Mouse (Mus musculus): ENCODE results near the gene Tmem59l. TPM values are rescaled to one million over a fixed set of nuclear protein-coding genes. Genes with fewer than 3 reads are reported as not detected.

Tmem59l gene
- total RNA-seq, 2 experiments from 2014 or later: 0.18 to 0.26 TPM

DNA sequence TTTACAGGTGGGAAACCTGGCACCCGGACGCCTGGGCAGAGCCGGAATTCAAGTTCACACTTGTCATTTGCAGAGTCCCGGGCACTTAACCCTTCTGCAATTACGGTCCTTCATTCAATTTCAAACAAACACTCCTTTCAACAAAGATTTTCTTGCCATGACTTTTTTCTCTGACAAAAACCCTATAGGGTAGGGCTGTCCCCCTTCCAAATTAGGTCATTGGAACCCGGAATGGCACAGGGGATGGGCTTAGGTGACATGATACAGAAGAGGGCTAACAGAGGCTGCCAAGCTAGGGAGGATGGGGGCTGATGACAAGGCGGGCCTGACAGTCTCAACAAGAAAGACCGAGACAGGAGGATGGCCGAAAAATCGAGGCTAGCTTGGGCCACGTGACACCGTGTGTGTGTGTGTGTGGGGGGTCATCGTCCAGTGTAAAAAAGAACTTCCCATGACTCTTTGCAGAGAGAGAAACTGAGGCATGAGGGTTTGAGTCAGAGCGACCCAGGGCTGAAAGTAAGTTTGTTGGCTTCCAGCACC lies 1.8 kb upstream of the Tmem59l start:
- no peak for DNase-seq

- DNase-seq: no peak
Measured at GRCm38 (mm10) chr8:70487993-70488796, 1.0 kb upstream of the Tmem59l start.

- DNase-seq: no peak
Measured at GRCm38 (mm10) chr8:70486191-70486681, 922 bp downstream of the Tmem59l start.

DNA sequence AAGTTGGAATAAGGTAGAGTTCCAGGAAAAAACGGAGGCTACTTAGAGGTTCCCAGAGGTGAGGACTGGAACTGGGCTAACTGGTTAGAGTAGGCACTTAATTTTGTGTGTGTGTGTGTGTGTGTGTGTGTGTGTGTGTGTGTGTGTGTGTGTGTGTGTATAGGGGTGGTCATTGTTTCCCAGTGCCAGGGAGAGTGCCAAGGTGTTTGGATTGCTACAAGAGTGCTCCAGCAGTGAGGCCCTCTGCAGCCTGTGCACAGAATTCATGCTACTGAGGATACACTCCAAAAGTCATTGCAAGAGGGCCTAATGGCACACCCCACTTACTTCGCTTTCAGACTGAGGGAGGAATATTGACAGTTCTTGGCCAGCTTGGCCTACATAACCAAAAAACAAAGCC lies 4.2 kb downstream of the Tmem59l start:
- DNase-seq: no peak

- no peak for DNase-seq
Measured at GRCm38 (mm10) chr8:70481908-70482307, 5.2 kb downstream of the Tmem59l start.

DNA sequence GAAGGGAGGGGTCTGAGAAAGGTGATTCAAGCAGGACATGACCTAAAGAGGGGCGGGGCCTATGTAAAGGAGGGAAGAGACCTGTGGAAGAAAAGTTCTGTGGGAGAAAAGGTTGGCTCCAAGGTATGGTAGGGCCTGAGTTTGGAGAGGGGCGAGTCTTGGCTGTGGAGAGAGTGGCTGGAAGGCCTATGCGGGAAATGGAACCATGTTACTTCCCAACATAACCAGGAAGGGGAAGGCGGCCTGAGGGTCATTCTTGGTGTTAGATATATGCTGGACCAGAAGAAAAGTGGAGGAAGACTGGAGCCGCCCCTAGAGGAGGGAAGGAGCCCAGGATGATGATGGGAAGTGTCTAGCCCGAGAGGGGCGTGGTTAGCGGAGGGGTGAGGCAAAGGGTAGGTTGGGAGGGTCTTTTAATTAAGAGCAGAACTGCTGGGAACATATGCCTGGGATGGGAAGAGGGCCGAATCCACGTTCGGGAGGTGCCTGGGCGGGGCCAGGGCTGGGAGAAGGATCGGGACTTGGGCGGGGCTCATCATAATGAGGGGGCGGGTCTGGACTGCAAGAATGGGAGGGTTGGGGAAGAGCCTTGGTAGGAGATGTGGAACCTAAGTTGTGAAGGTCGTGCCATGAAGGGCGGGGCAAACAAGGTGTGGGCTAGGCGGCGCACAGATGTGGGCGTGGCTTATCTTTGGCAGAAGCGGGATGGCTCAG lies 9.7 kb downstream of the Tmem59l start:
- DNase-seq: no peak

- peak; percentile 94 for DNase-seq
Measured at GRCm38 (mm10) chr8:70476333-70477268, 10.6 kb downstream of the Tmem59l start, which contains the start of gene Klhl26. Klhl26 (minus strand) TSS chr8:70476968.

DNA sequence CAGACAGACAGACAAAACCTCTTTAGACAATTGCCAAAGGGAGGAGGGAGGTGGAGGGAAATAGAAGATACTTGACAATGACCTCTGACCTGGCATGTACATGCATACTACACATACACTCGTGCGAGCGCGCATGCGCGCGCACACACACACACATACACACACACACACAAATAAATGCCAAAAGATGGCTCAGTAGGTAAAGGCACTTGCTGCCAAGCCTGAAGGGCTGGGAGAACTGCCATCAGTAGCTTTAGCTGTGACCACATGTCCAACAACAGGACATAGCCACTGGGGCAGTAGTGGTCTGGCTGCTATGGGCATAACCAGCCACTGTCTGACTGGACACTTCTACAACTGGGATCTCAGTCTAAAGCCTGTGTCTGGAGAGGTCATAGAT lies 15.3 kb downstream of the Tmem59l start:
- no peak for DNase-seq

DNA sequence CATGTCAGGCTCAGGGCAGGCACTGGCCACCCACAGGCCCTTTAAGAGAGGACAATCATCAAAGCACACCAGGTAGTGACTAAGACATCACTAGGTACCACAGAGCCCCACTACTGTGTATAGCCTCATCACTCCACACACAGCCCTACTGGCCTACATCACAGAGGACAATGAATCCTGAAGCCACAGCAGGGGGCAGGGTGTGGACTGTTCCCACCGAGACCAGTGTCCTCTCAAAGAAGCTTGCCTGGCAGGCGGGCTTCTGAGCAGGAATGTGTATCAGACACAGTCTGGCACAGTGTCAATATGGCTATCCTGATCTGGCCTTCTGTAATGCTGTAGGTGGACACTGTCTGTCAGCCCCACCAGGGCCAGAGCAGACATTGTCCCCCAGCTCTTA lies 17.2 kb downstream of the Tmem59l start:
- no peak for DNase-seq

GRCm38 (mm10) chr8:70469295-70469916 lies 17.8 kb downstream of the Tmem59l start:
- no peak for DNase-seq

DNA sequence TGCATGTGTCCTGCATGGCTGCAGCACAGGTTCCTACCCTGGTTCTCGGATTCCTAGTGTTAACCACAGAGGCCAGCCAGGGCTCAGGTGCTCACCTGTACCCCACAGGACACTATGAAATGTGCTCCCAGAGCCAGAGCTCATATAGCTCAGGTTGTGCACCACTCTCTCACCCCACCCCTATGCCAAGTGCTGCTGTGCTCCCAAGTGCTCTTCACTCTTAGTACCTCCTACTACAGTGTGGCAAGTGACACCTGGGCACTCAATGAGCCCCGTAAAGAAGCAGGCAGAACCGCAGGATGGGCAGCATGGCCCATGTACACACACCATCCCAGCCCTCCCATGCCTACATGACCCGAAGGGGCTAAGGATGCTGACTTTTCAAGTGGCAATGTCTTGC lies 18.4 kb downstream of the Tmem59l start:
- no peak for DNase-seq

DNA sequence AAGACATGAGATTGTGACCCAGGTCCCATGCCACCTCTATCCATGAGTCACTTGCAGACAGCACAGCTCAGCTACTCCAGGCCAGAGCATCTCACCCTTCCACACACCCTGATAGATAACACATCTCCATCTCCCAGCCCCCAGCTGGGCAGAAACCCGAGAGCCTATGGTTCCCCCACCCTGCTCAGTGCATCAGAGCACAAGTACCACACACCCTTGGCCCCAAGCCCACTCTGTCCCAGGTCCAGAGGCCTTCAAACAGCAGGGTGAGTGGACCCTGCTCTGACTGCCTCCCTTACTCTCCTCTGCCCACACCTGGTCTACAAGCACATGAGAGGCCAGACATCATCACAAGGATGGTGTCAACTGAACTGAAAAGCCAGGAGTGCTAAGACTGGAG lies 19.3 kb downstream of the Tmem59l start:
- no peak for DNase-seq

DNA sequence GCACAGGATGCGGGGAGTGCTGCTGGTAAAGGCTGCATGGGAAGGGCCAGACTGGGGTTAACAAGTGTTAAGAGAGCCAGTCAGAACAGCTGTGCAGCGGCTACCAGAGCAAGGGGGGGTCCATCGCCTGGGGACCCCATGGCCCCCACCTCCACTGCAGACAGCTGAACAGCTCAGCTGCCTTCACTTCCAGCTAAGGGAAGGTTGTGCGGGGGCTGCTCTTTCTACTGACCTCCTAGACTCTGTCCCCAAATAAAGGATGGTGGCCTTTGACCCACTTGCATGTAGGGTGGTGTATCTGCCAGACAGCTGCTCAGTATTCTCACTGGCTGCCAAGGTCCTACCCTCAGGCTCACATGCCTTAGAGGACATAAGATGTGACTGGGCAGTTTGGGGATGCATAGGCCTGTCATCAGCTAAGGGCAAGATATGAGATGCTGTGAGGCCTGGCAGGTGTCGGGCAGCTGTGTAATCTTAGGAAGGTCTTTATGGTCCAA lies 19.9 kb downstream of the Tmem59l start:
- DNase-seq: no peak

DNA sequence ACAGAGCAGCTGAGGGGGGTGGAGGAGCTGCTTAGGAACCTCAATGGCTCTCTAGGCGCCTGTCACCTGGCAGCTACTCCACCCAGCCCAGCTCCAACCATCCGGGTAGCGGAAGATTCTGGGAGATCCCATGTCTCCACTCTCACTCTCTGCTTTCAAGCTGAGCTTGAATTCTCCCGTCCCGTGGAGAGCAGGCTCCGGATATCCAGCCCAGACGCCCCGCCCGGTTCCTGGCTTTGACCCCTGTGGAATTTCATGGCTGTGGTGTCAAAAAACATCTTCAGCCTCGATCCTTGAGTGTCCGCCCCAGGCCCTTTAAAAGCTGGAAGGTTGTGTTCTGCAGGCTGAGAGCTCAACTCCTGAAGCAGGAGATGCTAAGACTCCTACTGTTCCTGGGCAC lies 20.4 kb downstream of the Tmem59l start:
- DNase-seq: peak; percentile 66

DNA sequence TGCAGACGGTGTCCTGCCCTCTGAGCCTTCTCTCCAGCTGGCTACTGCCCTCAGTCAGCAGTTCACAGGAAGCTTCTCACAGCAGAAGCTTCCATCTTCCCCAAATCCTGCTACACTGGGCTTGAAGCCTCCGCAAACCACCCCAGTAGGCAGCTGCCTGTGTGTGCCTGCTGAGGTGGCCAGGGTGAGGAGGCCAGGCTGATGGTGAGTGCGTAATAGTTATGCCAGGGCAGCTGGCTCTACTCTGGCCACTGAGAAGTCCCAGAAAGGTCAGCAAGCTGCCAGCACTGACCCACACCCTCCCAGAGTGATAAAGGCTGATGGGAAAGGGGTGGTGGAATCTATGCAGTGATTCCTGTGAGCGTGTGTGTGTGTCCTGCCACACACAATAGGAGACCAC lies 20.9 kb downstream of the Tmem59l start:
- DNase-seq: no peak

DNA sequence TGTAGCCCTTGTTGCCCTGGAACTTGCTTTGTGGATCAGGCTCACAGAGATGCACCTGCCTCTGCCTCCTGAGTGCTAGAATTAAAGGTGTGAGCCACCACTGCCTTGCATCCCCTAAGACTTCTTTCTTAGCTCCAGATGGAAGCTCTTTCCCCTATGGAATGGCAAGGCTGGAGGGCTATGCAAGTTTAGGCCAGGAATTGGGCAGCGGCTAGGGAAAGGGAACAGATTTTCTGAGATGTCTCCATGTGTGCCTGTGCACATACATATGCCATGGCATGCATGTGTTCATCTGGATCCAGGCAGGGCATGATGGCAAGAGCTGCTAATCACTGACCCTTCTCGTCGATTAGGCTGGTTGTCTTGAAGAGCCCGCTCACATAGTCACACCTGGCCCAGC lies 21.5 kb downstream of the Tmem59l start:
- no peak for DNase-seq

DNA sequence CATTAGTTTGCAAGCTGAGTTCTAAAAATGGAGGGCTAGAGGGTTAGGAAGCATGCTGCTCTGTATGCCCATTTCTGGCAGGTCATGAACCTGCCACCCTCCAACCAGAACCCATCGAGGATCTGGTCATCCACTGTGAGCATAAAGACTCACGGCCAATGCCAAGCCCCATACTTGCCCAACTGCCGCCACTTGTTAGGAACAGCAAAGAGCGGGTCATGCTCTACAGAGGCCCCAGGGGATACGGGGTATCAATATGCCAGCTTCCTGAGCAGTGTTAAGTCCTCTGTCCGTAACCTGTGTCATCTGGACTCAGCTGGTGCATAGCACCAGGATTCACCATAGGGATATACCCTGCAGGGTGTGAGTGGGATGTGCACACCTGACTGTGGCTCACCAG lies 23.0 kb downstream of the Tmem59l start:
- no peak for DNase-seq

DNA sequence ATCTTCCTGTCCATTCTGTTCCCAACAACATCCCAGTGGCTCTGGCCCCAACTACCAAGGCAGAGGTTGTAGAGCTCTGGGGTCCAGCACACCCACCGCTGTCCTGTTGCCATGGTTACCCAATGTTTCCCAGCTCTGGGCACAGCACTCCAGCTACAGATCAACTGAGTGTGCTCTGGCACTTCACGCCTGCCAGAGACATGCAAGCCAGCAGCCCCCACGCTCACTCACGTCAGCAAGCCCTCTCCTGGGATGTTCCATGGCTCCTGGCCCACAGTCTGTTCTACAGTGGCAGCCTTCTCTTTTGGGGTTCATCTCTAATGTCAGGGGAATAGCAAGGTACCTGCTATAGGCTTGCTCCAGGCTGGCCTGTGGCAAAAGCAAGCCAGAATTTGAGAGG lies 23.9 kb downstream of the Tmem59l start:
- DNase-seq: no peak

- DNase-seq: no peak
Measured at GRCm38 (mm10) chr8:70462516-70462813, 24.7 kb downstream of the Tmem59l start.

GRCm38 (mm10) chr8:70461765-70462515 lies 25.2 kb downstream of the Tmem59l start:
- DNase-seq: no peak

GRCm38 (mm10) chr8:70460606-70461005 lies 26.6 kb downstream of the Tmem59l start:
- no peak for DNase-seq
